Mouse (Mus musculus): ENCODE data around the gene Fuk. TPM values are rescaled to one million over a fixed set of nuclear protein-coding genes. Genes with fewer than 3 reads are reported as not detected.
"Not testable (repeated sequence)": the region's sequence is repeated elsewhere in the genome, so short reads cannot be mapped to it uniquely, and the experiment has no call there.

Fuk gene
- polyA plus RNA-seq, 1 experiment, result 22.1 TPM

DNA sequence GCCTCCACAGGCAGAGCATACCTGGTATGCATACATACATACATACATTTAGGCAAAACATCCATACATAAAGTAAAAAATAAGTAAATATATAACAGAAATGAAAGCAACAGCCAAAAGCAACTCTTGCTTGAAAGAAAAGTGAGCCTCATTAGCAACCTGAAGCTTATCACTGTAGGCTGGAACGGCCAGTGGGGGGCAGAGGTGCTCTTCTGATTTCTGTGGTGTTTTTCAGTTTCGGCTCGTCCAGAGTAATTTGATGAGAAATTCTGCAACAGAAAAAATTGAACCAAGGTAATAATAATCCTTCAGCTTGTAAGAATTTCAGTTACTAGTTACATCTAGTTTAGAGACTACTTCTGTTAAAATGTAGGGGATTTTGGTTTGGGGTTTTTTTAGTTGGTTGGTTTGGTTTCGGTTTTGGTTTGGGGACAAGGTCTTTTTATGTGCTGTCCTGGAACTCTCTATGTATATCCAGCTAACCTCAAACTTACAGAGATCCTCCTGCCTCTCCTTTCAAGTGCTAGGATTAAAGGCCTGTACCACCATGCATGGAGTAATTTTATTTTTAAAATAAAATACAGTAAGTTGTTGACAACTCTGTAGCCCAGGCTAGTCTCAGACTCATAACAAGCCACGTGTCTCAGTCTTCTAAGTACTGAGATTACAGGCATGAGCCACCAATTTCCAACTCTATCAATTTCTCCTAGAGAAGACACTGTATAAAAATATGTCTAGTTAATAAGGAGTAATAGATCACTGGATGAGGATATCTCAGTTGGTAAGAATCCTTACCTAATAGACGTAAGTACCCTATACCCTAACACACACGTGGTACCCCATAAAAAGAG lies 42.4 kb downstream of the Fuk start:
- Histone ChIP-seq H3K4me3 (ENCODE audit: control insufficient read depth, insufficient read depth, low read length) (no peak overlapping the region), H3K27me3 (ENCODE audit: control insufficient read depth, insufficient read depth, low read length) (no peaks in the 10 kb centered on the region), H3K27ac (ENCODE audit: control insufficient read depth, insufficient read depth, low read length) (no peak overlapping the region), H3K36me3 (ENCODE audit: control insufficient read depth, insufficient read depth, low read length) (peaks cover 77% of the 10 kb centered on the region), H3K4me1 (replicated peaks; ENCODE audit: control insufficient read depth, insufficient read depth, low read length) (no peaks in the 10 kb centered on the region)
- 43% methylated on average over 7 of the region's 7 CpGs for WGBS
- TF ChIP-seq POLR2A (IDR thresholded peaks at IDR 0.05; ENCODE audit: control insufficient read depth, extremely low read depth, insufficient read depth, low read length, poor library complexity) (no peak), CTCF (IDR thresholded peaks at IDR 0.05; ENCODE audit: borderline replicate concordance, control insufficient read depth, extremely low read depth, insufficient read depth, low read length, poor library complexity) (no peak)
- no peak for DNase-seq

DNA sequence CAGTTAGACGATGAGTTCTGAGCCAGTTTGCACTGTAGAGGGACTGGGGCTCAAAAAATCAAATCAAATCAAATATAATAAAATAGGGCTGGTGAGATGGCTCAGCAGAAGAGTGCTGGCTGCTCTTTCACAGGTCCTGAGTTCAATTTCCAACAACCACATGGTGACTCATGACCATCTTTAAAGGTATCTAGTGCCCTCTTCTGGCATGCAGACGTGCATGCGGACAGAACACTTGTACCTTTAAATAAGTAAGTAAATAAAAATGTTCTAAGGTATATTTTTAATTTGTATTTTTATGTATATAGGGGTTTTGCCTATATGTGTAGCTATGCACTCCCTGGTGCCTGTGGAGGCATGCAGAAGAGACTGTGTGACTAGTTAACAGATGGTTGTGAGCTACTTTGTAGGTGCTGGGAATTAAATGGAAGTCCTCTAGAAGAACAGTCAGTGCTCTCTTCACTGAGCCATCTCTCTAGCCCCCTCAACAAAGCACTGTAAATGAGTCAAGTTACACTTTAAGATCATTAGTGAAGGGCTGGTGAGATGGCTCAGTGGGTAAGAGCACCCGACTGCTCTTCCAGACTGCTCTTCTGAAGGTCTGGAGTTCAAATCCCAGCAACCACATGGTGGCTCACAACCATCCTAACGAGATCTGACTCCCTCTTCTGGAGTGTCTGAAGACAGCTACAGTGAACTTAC lies 45.4 kb downstream of the Fuk start:
- DNase-seq, result no peak
- no peak overlapping the region for H3K4me3 ChIP-seq (ENCODE audit: control insufficient read depth, insufficient read depth, low read length)
- no peaks in the 10 kb centered on the region for H3K27me3 ChIP-seq (ENCODE audit: control insufficient read depth, insufficient read depth, low read length)
- H3K36me3 ChIP-seq (ENCODE audit: control insufficient read depth, insufficient read depth, low read length), result peaks cover 78% of the 10 kb centered on the region
- TF ChIP-seq CTCF (IDR thresholded peaks at IDR 0.05; ENCODE audit: borderline replicate concordance, control insufficient read depth, extremely low read depth, insufficient read depth, low read length, poor library complexity) (no peak), POLR2A (IDR thresholded peaks at IDR 0.05; ENCODE audit: control insufficient read depth, extremely low read depth, insufficient read depth, low read length, poor library complexity) (no peak)
- no peaks in the 10 kb centered on the region for H3K4me1 ChIP-seq (replicated peaks; ENCODE audit: control insufficient read depth, insufficient read depth, low read length)
- WGBS, result 87% methylated on average over 5 of the region's 5 CpGs
- H3K27ac ChIP-seq (ENCODE audit: control insufficient read depth, insufficient read depth, low read length), result no peak overlapping the region

DNA sequence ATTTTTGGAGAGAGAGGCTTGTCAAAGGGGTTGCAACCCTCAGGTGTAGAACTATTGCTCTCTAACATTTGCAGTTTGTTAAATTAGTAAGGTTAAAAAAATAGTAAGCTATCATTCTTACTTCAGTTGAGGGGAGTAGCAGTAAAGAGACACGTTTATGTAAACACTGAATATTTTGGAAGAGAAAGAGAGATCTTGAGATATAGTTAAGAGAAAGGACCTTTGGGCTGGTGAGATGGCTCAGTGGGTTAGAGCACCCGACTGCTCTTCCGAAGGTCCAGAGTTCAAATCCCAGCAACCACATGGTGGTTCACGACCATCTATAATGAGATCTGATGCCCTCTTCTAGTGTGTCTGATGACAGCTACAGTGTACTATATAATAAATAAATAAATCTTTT lies 46.2 kb downstream of the Fuk start:
- 97% methylated on average over 4 of the region's 4 CpGs for WGBS
- H3K36me3 ChIP-seq (ENCODE audit: control insufficient read depth, insufficient read depth, low read length), result peaks cover 84% of the 10 kb centered on the region
- not testable (repeated sequence) for H3K4me1 ChIP-seq (replicated peaks; ENCODE audit: control insufficient read depth, insufficient read depth, low read length); H3K27ac ChIP-seq (ENCODE audit: control insufficient read depth, insufficient read depth, low read length); H3K27me3 ChIP-seq (ENCODE audit: control insufficient read depth, insufficient read depth, low read length); DNase-seq; H3K4me3 ChIP-seq (ENCODE audit: control insufficient read depth, insufficient read depth, low read length)

DNA sequence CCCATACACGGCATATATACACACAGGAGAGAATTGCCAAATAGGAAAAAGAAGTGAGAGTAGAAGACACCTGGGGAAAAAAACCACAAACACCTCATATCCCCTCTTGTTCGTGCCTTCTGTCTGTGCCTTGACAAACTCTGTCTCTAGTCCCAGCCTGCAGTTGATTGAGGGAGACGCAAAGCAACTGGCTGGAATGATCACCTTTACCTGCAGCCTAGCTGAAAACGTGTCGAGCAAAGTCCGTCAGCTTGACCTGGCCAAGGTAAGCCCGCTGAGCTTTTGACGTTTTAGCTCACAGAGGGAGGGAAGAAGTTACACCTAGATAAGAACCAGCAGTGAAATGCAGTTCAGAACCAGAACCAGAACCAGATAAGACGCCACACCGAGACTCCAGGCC lies 51.1 kb downstream of the Fuk start:
- peaks cover 63% of the 10 kb centered on the region for H3K36me3 ChIP-seq (ENCODE audit: control insufficient read depth, insufficient read depth, low read length)
- WGBS, result 97% methylated on average over 10 of the region's 10 CpGs
- no peak overlapping the region for H3K4me3 ChIP-seq (ENCODE audit: control insufficient read depth, insufficient read depth, low read length)
- H3K27ac ChIP-seq (ENCODE audit: control insufficient read depth, insufficient read depth, low read length), result no peak overlapping the region
- no peaks in the 10 kb centered on the region for H3K27me3 ChIP-seq (ENCODE audit: control insufficient read depth, insufficient read depth, low read length)
- no peak for DNase-seq
- H3K4me1 ChIP-seq (replicated peaks; ENCODE audit: control insufficient read depth, insufficient read depth, low read length), result 0 out of 2 replicates have a peak, but pooled peaks cover 2% of the 10 kb centered on the region
- TF ChIP-seq POLR2A (IDR thresholded peaks at IDR 0.05; ENCODE audit: control insufficient read depth, extremely low read depth, insufficient read depth, low read length, poor library complexity) (no peak), CTCF (IDR thresholded peaks at IDR 0.05; ENCODE audit: borderline replicate concordance, control insufficient read depth, extremely low read depth, insufficient read depth, low read length, poor library complexity) (no peak)

DNA sequence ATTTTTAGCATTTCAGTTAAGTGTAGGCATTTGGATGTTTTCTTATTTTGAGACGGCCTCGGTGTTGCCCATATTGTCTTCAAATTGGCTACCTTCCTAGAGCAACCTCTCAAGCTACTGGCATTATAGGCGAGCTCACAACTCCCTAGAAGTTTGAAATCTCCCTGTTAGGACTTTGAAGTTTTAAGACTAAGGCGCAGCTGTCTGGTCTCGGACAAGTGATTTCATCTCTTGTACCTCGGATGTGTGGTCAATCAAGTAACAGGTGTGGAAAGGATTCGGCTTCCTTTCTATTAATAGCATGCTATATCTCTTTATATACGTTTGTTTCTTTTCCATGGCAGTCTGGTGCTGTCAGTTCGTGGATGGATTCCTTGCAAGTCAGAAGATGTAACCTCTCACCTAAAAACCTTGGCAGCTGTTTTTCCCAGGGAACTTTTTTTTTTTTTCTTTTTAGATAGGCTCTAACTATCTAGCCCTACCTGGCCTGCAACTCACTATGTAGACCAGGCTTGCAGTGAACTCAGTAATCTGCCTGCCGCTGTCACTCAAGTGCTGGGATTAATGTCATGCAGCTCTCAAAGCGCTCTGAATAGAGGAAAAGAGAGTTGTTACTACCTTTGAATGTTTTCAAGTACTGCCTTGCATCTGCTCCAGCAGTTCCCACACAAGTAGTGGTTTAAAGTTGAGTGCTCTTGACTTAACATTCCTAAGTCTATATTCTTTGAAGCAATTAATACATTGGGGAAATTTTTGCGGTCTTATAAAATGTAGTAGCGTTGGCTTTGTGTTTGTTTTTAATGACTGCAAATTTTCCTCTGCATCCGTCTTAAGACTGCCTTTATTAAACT lies 54.4 kb downstream of the Fuk start:
- Histone ChIP-seq H3K4me1 (replicated peaks; ENCODE audit: control insufficient read depth, insufficient read depth, low read length) (peaks cover 7% of the 10 kb centered on the region; the same call in 1 of the 2 replicates), H3K36me3 (ENCODE audit: control insufficient read depth, insufficient read depth, low read length) (peaks cover 42% of the 10 kb centered on the region), H3K4me3 (ENCODE audit: control insufficient read depth, insufficient read depth, low read length) (no peak overlapping the region), H3K27ac (ENCODE audit: control insufficient read depth, insufficient read depth, low read length) (no peak overlapping the region), H3K27me3 (ENCODE audit: control insufficient read depth, insufficient read depth, low read length) (no peaks in the 10 kb centered on the region)
- TF ChIP-seq CTCF (IDR thresholded peaks at IDR 0.05; ENCODE audit: borderline replicate concordance, control insufficient read depth, extremely low read depth, insufficient read depth, low read length, poor library complexity), result no peak
- TF ChIP-seq POLR2A (IDR thresholded peaks at IDR 0.05; ENCODE audit: control insufficient read depth, extremely low read depth, insufficient read depth, low read length, poor library complexity), result no peak
- no peak for DNase-seq
- WGBS, result 43% methylated on average over 14 of the region's 14 CpGs

DNA sequence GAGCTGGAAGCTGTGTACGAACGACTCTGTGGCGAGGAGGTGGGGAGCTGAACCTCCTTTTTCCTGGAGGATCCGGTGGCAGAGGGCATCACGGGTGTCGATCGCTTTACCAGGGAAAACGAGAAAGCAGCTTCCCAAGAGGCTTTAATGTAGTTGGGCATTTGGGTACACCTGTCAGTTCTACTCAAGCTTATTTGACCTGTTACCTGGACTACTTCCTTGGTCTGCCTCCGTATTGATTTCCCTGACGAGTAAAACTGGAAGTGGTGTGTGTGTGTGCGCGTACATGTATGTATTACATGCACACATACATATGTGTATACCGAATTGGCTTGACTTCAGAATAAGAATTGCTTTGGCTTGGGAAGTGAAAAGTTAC lies 55.1 kb downstream of the Fuk start:
- TF ChIP-seq POLR2A (IDR thresholded peaks at IDR 0.05; ENCODE audit: control insufficient read depth, extremely low read depth, insufficient read depth, low read length, poor library complexity) (no peak), CTCF (IDR thresholded peaks at IDR 0.05; ENCODE audit: borderline replicate concordance, control insufficient read depth, extremely low read depth, insufficient read depth, low read length, poor library complexity) (no peak)
- no peak for DNase-seq
- Histone ChIP-seq H3K27ac (ENCODE audit: control insufficient read depth, insufficient read depth, low read length) (peak overlapping the region; percentile 33; the same call in 1 of the 2 replicates), H3K27me3 (ENCODE audit: control insufficient read depth, insufficient read depth, low read length) (no peaks in the 10 kb centered on the region), H3K4me1 (replicated peaks; ENCODE audit: control insufficient read depth, insufficient read depth, low read length) (peaks cover 7% of the 10 kb centered on the region; the same call in 1 of the 2 replicates), H3K4me3 (ENCODE audit: control insufficient read depth, insufficient read depth, low read length) (peak overlapping the region; percentile 99), H3K36me3 (ENCODE audit: control insufficient read depth, insufficient read depth, low read length) (peaks cover 42% of the 10 kb centered on the region)
- under 1% methylated on average over 13 of the region's 13 CpGs for WGBS

All from thymus, adult 2 months (tissue).